Mouse (Mus musculus): Measurements from ENCODE around the gene Olfr543.
"Not testable (repeated sequence)": the region's sequence is repeated elsewhere in the genome, so short reads cannot be mapped to it uniquely, and the experiment has no call there.

- not testable (repeated sequence) for TF ChIP-seq GATA1 (IDR thresholded peaks at IDR 0.05; ENCODE audit: borderline replicate concordance, low read length); TAL1 (conservative IDR thresholded peaks at IDR 0.05; ENCODE audit: low read depth, low read length); CTCF (IDR thresholded peaks at IDR 0.05; ENCODE audit: low read depth, low read length); GATA2 (IDR thresholded peaks at IDR 0.05; ENCODE audit: borderline replicate concordance, low read depth, low read length); POLR2AphosphoS5 (IDR thresholded peaks at IDR 0.05; ENCODE audit: insufficient replicate concordance, low read depth, low read length)
Observed at GRCm38 (mm10) chr7:102484766-102485165, 3.3 kb upstream of the Olfr543 start.
